Mouse (Mus musculus) c-Kit-positive CD71-negative TER-119-negative erythroid progenitor cells, embryonic 14.5 days (primary cell): ENCODE measurements around the gene Tex19.2.
"Not testable (repeated sequence)": the region's sequence is repeated elsewhere in the genome, so short reads cannot be mapped to it uniquely, and the experiment has no call there.

Experiments
- DNase-seq: peaks from one replicate; pipeline ENCODE4 v3.0.0-alpha.2; 2013; ENCODE audit warnings: low read depth

The Tex19.2 gene

GRCm38 (mm10) chr11:121111051-121111450 lies 7.4 kb downstream of the Tex19.2 start:
- no peak for DNase-seq

- DNase-seq: no peak
Measured at GRCm38 (mm10) chr11:121109986-121110385, 8.5 kb downstream of the Tex19.2 start.

GRCm38 (mm10) chr11:121108061-121108460 lies 10.4 kb downstream of the Tex19.2 start:
- no peak for DNase-seq

GRCm38 (mm10) chr11:121107242-121107641 lies 11.2 kb downstream of the Tex19.2 start:
- not testable (repeated sequence) for DNase-seq

- no peak for DNase-seq
Measured at GRCm38 (mm10) chr11:121101124-121101805, 17.2 kb downstream of the Tex19.2 start.

GRCm38 (mm10) chr11:121100692-121101091 lies 17.8 kb downstream of the Tex19.2 start:
- DNase-seq: no peak

- no peak for DNase-seq
Measured at GRCm38 (mm10) chr11:121099762-121100161, 18.7 kb downstream of the Tex19.2 start.

GRCm38 (mm10) chr11:121092606-121093585 lies 25.6 kb downstream of the Tex19.2 start:
- no peak for DNase-seq

- DNase-seq: no peak
Measured at GRCm38 (mm10) chr11:121090943-121091342, 27.5 kb downstream of the Tex19.2 start.

GRCm38 (mm10) chr11:121089756-121090546 lies 28.5 kb downstream of the Tex19.2 start:
- DNase-seq: no peak

GRCm38 (mm10) chr11:121088997-121089396 lies 29.5 kb downstream of the Tex19.2 start:
- DNase-seq: no peak

GRCm38 (mm10) chr11:121086296-121086695 lies 32.2 kb downstream of the Tex19.2 start:
- DNase-seq: no peak

GRCm38 (mm10) chr11:121085181-121085580 lies 33.3 kb downstream of the Tex19.2 start:
- DNase-seq: no peak

- DNase-seq: peak; percentile 19
Measured at GRCm38 (mm10) chr11:121082857-121083500, 35.5 kb downstream of the Tex19.2 start.

- no peak for DNase-seq
Measured at GRCm38 (mm10) chr11:121082250-121082649, 36.2 kb downstream of the Tex19.2 start.

GRCm38 (mm10) chr11:121081120-121081519 lies 37.4 kb downstream of the Tex19.2 start, which contains the start of gene Sectm1a:
Sectm1a (minus strand) TSS chr11:121081220.
- DNase-seq: no peak

GRCm38 (mm10) chr11:121080330-121080729 lies 38.1 kb downstream of the Tex19.2 start:
- no peak for DNase-seq

GRCm38 (mm10) chr11:121075655-121076054 lies 42.8 kb downstream of the Tex19.2 start:
- no peak for DNase-seq

- DNase-seq: not testable (repeated sequence)
Measured at GRCm38 (mm10) chr11:121069662-121070061, 48.8 kb downstream of the Tex19.2 start.

GRCm38 (mm10) chr11:121067895-121068294 lies 50.6 kb downstream of the Tex19.2 start:
- DNase-seq: no peak
